Mouse (Mus musculus): ENCODE measurements around the gene Tet3. TPM values are rescaled to one million over a fixed set of nuclear protein-coding genes. Genes with fewer than 3 reads are reported as not detected.

The Tet3 gene
- polyA plus RNA-seq, 1 experiment from 2014 or later = 40.1 TPM

- WGBS = 69% methylated on average over 9 of the region's 9 CpGs
Measured at GRCm38 (mm10) chr6:83410046-83410706, 48.7 kb downstream of the Tet3 start.

GRCm38 (mm10) chr6:83408510-83408909 lies 50.4 kb downstream of the Tet3 start:
- WGBS = 60% methylated on average over 9 of the region's 9 CpGs

More at GRCm38 (mm10) chr6:83410046-83410706, 48.7 kb downstream of the Tet3 start:
- no peaks in the 10 kb centered on the region for H3K27me3 ChIP-seq (replicated peaks; ENCODE audit: control insufficient read depth, insufficient read depth, low read length)
- no peak for ATAC-seq (replicated peaks; ENCODE audit: low FRiP score, low TSS enrichment, low read depth)
- no peak overlapping the region for H3K4me2 ChIP-seq (ENCODE audit: low read length)
- H3K4me1 ChIP-seq (replicated peaks; ENCODE audit: control insufficient read depth, insufficient read depth, low read length) = peaks cover 20% of the 10 kb centered on the region
- no peaks in the 10 kb centered on the region for H3K9me3 ChIP-seq (ENCODE audit: control insufficient read depth, low read length)
- peaks cover 15% of the 10 kb centered on the region for H3K36me3 ChIP-seq (ENCODE audit: control insufficient read depth, insufficient read depth, low read length)
- no peak for DNase-seq (ENCODE audit: low spot score)
- no peak overlapping the region for H3K9ac ChIP-seq (ENCODE audit: low read length)
- H3K27ac ChIP-seq (ENCODE audit: low read depth) = no peak overlapping the region; the same call in 1 of the 2 replicates
- H3K4me3 ChIP-seq (ENCODE audit: low read depth, low read length) = no peak overlapping the region

GRCm38 (mm10) chr6:83405511-83406064 lies 53.3 kb downstream of the Tet3 start:
- DNase-seq (ENCODE audit: low spot score) (no peak), ATAC-seq (replicated peaks; ENCODE audit: low FRiP score, low TSS enrichment, low read depth) (no peak)
- no peak overlapping the region for H3K4me3 ChIP-seq (ENCODE audit: low read depth, low read length)
- no peak overlapping the region for H3K4me2 ChIP-seq (ENCODE audit: low read length)
- H3K27me3 ChIP-seq (replicated peaks; ENCODE audit: control insufficient read depth, insufficient read depth, low read length) = no peaks in the 10 kb centered on the region
- H3K36me3 ChIP-seq (ENCODE audit: control insufficient read depth, insufficient read depth, low read length) = peaks cover 61% of the 10 kb centered on the region
- no peak overlapping the region for H3K9ac ChIP-seq (ENCODE audit: low read length)
- no peaks in the 10 kb centered on the region for H3K9me3 ChIP-seq (ENCODE audit: control insufficient read depth, low read length)
- no peak overlapping the region for H3K27ac ChIP-seq (ENCODE audit: low read depth)
- 0 out of 2 replicates have a peak, but pooled peaks cover 6% of the 10 kb centered on the region for H3K4me1 ChIP-seq (replicated peaks; ENCODE audit: control insufficient read depth, insufficient read depth, low read length)
- WGBS = 88% methylated on average over 7 of the region's 7 CpGs

More at GRCm38 (mm10) chr6:83408510-83408909, 50.4 kb downstream of the Tet3 start:
- ATAC-seq (replicated peaks; ENCODE audit: low FRiP score, low TSS enrichment, low read depth) (no peak), DNase-seq (ENCODE audit: low spot score) (no peak)
- Histone ChIP-seq H3K27ac (ENCODE audit: low read depth) (peak overlapping the region; percentile 40), H3K9ac (ENCODE audit: low read length) (no peak overlapping the region), H3K4me3 (ENCODE audit: low read depth, low read length) (no peak overlapping the region), H3K27me3 (replicated peaks; ENCODE audit: control insufficient read depth, insufficient read depth, low read length) (no peaks in the 10 kb centered on the region), H3K4me1 (replicated peaks; ENCODE audit: control insufficient read depth, insufficient read depth, low read length) (peaks cover 20% of the 10 kb centered on the region), H3K9me3 (ENCODE audit: control insufficient read depth, low read length) (no peaks in the 10 kb centered on the region), H3K4me2 (ENCODE audit: low read length) (no peak overlapping the region), H3K36me3 (ENCODE audit: control insufficient read depth, insufficient read depth, low read length) (peaks cover 32% of the 10 kb centered on the region)

GRCm38 (mm10) chr6:83404571-83404970 lies 54.3 kb downstream of the Tet3 start:
- H3K9ac ChIP-seq (ENCODE audit: low read length) = no peak overlapping the region
- H3K36me3 ChIP-seq (ENCODE audit: control insufficient read depth, insufficient read depth, low read length) = peaks cover 71% of the 10 kb centered on the region
- 0 out of 2 replicates have a peak, but pooled peaks cover 6% of the 10 kb centered on the region for H3K4me1 ChIP-seq (replicated peaks; ENCODE audit: control insufficient read depth, insufficient read depth, low read length)
- ATAC-seq (replicated peaks; ENCODE audit: low FRiP score, low TSS enrichment, low read depth) (no peak), DNase-seq (ENCODE audit: low spot score) (no peak)
- no peaks in the 10 kb centered on the region for H3K27me3 ChIP-seq (replicated peaks; ENCODE audit: control insufficient read depth, insufficient read depth, low read length)
- H3K27ac ChIP-seq (ENCODE audit: low read depth) = no peak overlapping the region
- 96% methylated on average over 13 of the region's 13 CpGs for WGBS
- H3K4me2 ChIP-seq (ENCODE audit: low read length) = no peak overlapping the region
- H3K9me3 ChIP-seq (ENCODE audit: control insufficient read depth, low read length) = no peaks in the 10 kb centered on the region
- H3K4me3 ChIP-seq (ENCODE audit: low read depth, low read length) = no peak overlapping the region

- Histone ChIP-seq H3K4me3 (ENCODE audit: low read depth, low read length) (no peak overlapping the region), H3K9ac (ENCODE audit: low read length) (no peak overlapping the region), H3K27me3 (replicated peaks; ENCODE audit: control insufficient read depth, insufficient read depth, low read length) (no peaks in the 10 kb centered on the region), H3K27ac (ENCODE audit: low read depth) (no peak overlapping the region), H3K9me3 (ENCODE audit: control insufficient read depth, low read length) (no peaks in the 10 kb centered on the region), H3K4me1 (replicated peaks; ENCODE audit: control insufficient read depth, insufficient read depth, low read length) (0 out of 2 replicates have a peak, but pooled peaks cover 6% of the 10 kb centered on the region), H3K4me2 (ENCODE audit: low read length) (no peak overlapping the region), H3K36me3 (ENCODE audit: control insufficient read depth, insufficient read depth, low read length) (peaks cover 79% of the 10 kb centered on the region)
- ATAC-seq (replicated peaks; ENCODE audit: low FRiP score, low TSS enrichment, low read depth) (no peak), DNase-seq (ENCODE audit: low spot score) (no peak)
- WGBS = 94% methylated on average over 8 of the region's 8 CpGs
Measured at GRCm38 (mm10) chr6:83403481-83403880, 55.4 kb downstream of the Tet3 start.

- no peaks in the 10 kb centered on the region for H3K4me1 ChIP-seq (replicated peaks; ENCODE audit: control insufficient read depth, insufficient read depth, low read length)
- no peak overlapping the region for H3K9ac ChIP-seq (ENCODE audit: low read length)
- ATAC-seq (replicated peaks; ENCODE audit: low FRiP score, low TSS enrichment, low read depth) = no peak
- no peak overlapping the region for H3K27ac ChIP-seq (ENCODE audit: low read depth)
- H3K36me3 ChIP-seq (ENCODE audit: control insufficient read depth, insufficient read depth, low read length) = peaks cover 94% of the 10 kb centered on the region
- no peak for DNase-seq (ENCODE audit: low spot score)
- no peak overlapping the region for H3K4me2 ChIP-seq (ENCODE audit: low read length)
- H3K4me3 ChIP-seq (ENCODE audit: low read depth, low read length) = no peak overlapping the region
- WGBS = 75% methylated on average over 3 of the region's 3 CpGs
- no peaks in the 10 kb centered on the region for H3K9me3 ChIP-seq (ENCODE audit: control insufficient read depth, low read length)
- H3K27me3 ChIP-seq (replicated peaks; ENCODE audit: control insufficient read depth, insufficient read depth, low read length) = no peaks in the 10 kb centered on the region
Measured at GRCm38 (mm10) chr6:83399790-83400189, 59.1 kb downstream of the Tet3 start.

- H3K4me3 ChIP-seq (ENCODE audit: low read depth, low read length) = no peak overlapping the region
- H3K4me1 ChIP-seq (replicated peaks; ENCODE audit: control insufficient read depth, insufficient read depth, low read length) = no peaks in the 10 kb centered on the region
- no peak overlapping the region for H3K4me2 ChIP-seq (ENCODE audit: low read length)
- no peaks in the 10 kb centered on the region for H3K9me3 ChIP-seq (ENCODE audit: control insufficient read depth, low read length)
- 72% methylated on average over 8 of the region's 8 CpGs for WGBS
- peaks cover 87% of the 10 kb centered on the region for H3K36me3 ChIP-seq (ENCODE audit: control insufficient read depth, insufficient read depth, low read length)
- DNase-seq (ENCODE audit: low spot score) (no peak), ATAC-seq (replicated peaks; ENCODE audit: low FRiP score, low TSS enrichment, low read depth) (no peak)
- H3K9ac ChIP-seq (ENCODE audit: low read length) = no peak overlapping the region
- no peak overlapping the region for H3K27ac ChIP-seq (ENCODE audit: low read depth)
- H3K27me3 ChIP-seq (replicated peaks; ENCODE audit: control insufficient read depth, insufficient read depth, low read length) = no peaks in the 10 kb centered on the region
Measured at GRCm38 (mm10) chr6:83397728-83398127, 61.2 kb downstream of the Tet3 start.

- 98% methylated on average over 2 of the region's 2 CpGs for WGBS
- no peaks in the 10 kb centered on the region for H3K27me3 ChIP-seq (replicated peaks; ENCODE audit: control insufficient read depth, insufficient read depth, low read length)
- no peak for DNase-seq (ENCODE audit: low spot score)
- H3K27ac ChIP-seq (ENCODE audit: low read depth) = no peak overlapping the region
- peaks cover 85% of the 10 kb centered on the region for H3K36me3 ChIP-seq (ENCODE audit: control insufficient read depth, insufficient read depth, low read length)
- H3K4me2 ChIP-seq (ENCODE audit: low read length) = no peak overlapping the region
- no peak for ATAC-seq (replicated peaks; ENCODE audit: low FRiP score, low TSS enrichment, low read depth)
- H3K9ac ChIP-seq (ENCODE audit: low read length) = no peak overlapping the region
- no peak overlapping the region for H3K4me3 ChIP-seq (ENCODE audit: low read depth, low read length)
- H3K4me1 ChIP-seq (replicated peaks; ENCODE audit: control insufficient read depth, insufficient read depth, low read length) = no peaks in the 10 kb centered on the region
- H3K9me3 ChIP-seq (ENCODE audit: control insufficient read depth, low read length) = no peaks in the 10 kb centered on the region
Measured at GRCm38 (mm10) chr6:83396711-83397110, 62.2 kb downstream of the Tet3 start.

Data from intestine, embryonic 14.5 days (tissue).